Mouse (Mus musculus) hindbrain, embryonic 15.5 days (tissue): ENCODE results near the gene Copb1. TPM values are rescaled to one million over a fixed set of nuclear protein-coding genes. Genes with fewer than 3 reads are reported as not detected.

Source experiments
- ATAC-seq: fragments of 200-750 bp; cut with Nextera tagmentation; 2 replicates; pipeline ENCODE4 v1.8.0; 2017; ENCODE audit warnings: low read depth, moderate number of reproducible peaks, moderate TSS enrichment; ENCODE audit not compliant: low FRiP score
- H3K27ac ChIP-seq: fragments of 300-500 bp; sonication (generic); replicated peaks from 2 replicates; pipeline ENCODE4 v1.5.1; 2015; ENCODE audit warnings: mild to moderate bottlenecking, inconsistent platforms
- H3K27me3 ChIP-seq: fragments of 300-500 bp; sonication (generic); 2 replicates; pipeline ENCODE4 v1.6.1; 2015; ENCODE audit warnings: control low read depth, inconsistent platforms
- H3K36me3 ChIP-seq: fragments of 300-500 bp; sonication (generic); 2 replicates; pipeline ENCODE4 v1.6.1; 2015; ENCODE audit warnings: control low read depth, inconsistent platforms
- H3K4me1 ChIP-seq: fragments of 300-500 bp; sonication (generic); replicated peaks from 2 replicates; pipeline ENCODE4 v1.6.1; 2015; ENCODE audit warnings: control low read depth, inconsistent platforms
- H3K4me2 ChIP-seq: fragments of 300-500 bp; sonication (generic); 2 replicates; pipeline ENCODE4 v1.6.1; 2015; ENCODE audit warnings: moderate library complexity, mild to moderate bottlenecking, inconsistent platforms
- H3K4me3 ChIP-seq: fragments of 300-500 bp; sonication (generic); 2 replicates; pipeline ENCODE4 v1.5.1; 2015; ENCODE audit warnings: mild to moderate bottlenecking, inconsistent platforms
- H3K9ac ChIP-seq: fragments of 300-500 bp; sonication (generic); 2 replicates; pipeline ENCODE4 v1.6.1; 2015; ENCODE audit warnings: inconsistent platforms
- H3K9me3 ChIP-seq: fragments of 300-500 bp; sonication (generic); 2 replicates; pipeline ENCODE4 v1.6.1; 2016; ENCODE audit warnings: control low read depth, inconsistent platforms
- WGBS: fragments of 180-500 bp; shearing (Covaris S2); methylation state at CpG from one replicate; pipeline ENCODE4 v1.1.7; 2015; 5-methylcytosine and 5-hydroxymethylcytosine counted together
- polyA plus RNA-seq: library from polyadenylated mRNA; unstranded; fragments of >200 nt; fragmentation: Nextera tagmentation; extraction: Ambion mirVana; gene quantifications from 2 replicates; pipeline ENCODE4 v1.2.1, GENCODE M21; 2015

Gene Copb1
- polyA plus RNA-seq, 1 experiment from 2014 or later, result 86.6 TPM

DNA sequence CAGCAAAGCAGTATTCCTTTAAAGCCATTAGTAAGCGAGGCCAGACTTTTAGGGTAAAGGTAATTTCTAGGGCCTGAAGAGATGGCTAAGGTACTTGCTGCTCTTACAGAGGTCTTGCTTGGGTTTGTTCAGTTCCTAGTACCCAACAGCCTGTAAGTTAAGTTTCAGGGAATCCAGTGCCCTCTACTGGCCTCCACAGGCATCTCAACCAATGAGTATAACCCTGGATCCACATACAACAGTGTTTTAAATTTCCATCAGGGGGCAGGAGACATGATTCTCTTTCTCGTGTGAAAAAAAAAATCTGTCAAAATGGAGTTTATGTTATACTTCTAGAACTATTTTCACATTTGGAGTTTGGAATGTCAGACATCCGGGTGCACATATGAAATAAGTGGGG, 27.2 kb upstream of the Copb1 start:
- Histone ChIP-seq H3K27me3 (no peaks in the 10 kb centered on the region), H3K4me1 (peaks cover 3% of the 10 kb centered on the region), H3K4me2 (no peak overlapping the region), H3K4me3 (no peak overlapping the region), H3K9me3 (no peaks in the 10 kb centered on the region), H3K36me3 (no peaks in the 10 kb centered on the region), H3K27ac (no peak overlapping the region), H3K9ac (no peak overlapping the region)
- WGBS, result 51% methylated on average over 3 of the region's 3 CpGs
- 0 out of 2 replicates have a peak, but pooled peaks have one; percentile 56 for ATAC-seq

DNA sequence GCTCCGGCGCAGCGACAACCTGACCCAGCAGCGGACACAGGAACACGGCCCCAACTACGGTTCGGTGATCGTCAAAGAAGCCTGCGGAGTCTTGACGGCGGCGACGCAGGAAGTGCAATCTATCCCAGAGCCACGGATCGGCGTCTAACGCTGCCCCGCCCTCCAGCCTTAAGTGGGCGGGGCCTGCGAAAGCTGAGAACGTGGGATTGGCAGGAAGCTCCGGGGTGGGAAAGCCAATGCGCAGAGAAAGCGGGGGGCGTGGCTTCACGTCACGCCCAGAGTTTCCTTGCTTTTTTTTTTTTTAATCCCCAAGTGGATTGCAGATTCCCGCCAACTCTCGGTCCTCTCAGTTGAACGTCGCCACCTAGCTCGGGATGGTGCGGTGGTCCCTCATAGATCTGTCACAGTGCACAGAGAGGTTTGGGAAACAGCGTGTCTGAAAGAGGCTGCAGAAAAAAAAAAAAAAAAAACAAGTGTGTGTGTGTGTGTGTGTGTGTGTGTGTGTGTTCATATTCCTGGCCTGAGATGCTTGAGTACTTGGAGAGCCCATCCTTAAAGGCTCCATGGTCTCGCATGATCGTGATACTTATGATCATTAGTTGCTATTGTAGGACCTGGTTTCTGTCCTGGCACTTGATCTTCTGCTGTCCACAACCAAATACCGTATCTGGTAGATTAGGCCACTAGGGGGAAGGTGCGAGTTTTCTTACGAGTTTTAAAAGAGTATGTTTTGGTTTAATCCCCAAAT, 21.7 kb upstream of the Copb1 start, which contains the start of gene Psma1:
Gene Psma1, minus strand, starts transcription at position 114 of the 748 bp plus-strand sequence.
- Histone ChIP-seq H3K9ac (peak within 1 kb of the TSS; percentile 91), H3K4me2 (peak within 1 kb of the TSS; percentile 79), H3K9me3 (no peaks in the 10 kb centered on the region), H3K4me1 (peaks cover 17% of the 10 kb centered on the region), H3K4me3 (peak within 1 kb of the TSS; percentile 84), H3K36me3 (peaks cover 24% of the 10 kb centered on the region), H3K27ac (peak within 1 kb of the TSS; percentile 79), H3K27me3 (no peaks in the 10 kb centered on the region)
- peak; percentile 95 for ATAC-seq
- under 1% methylated on average over 39 of the region's 39 CpGs for WGBS

- Histone ChIP-seq H3K4me2 (peak overlapping the region; percentile 79), H3K27ac (peak overlapping the region; percentile 79), H3K27me3 (no peaks in the 10 kb centered on the region), H3K4me1 (peaks cover 17% of the 10 kb centered on the region), H3K36me3 (peaks cover 25% of the 10 kb centered on the region), H3K4me3 (peak overlapping the region; percentile 84), H3K9me3 (no peaks in the 10 kb centered on the region), H3K9ac (peak overlapping the region; percentile 91)
- WGBS, result 1% methylated on average over 24 of the region's 24 CpGs
- peak; percentile 78 for ATAC-seq
Observed at GRCm38 (mm10) chr7:114275372-114276004, 21.0 kb upstream of the Copb1 start.

GRCm38 (mm10) chr7:114268446-114268845, 13.9 kb upstream of the Copb1 start:
- Histone ChIP-seq H3K4me1 (no peaks in the 10 kb centered on the region), H3K27ac (no peak overlapping the region), H3K4me3 (no peak overlapping the region)

DNA sequence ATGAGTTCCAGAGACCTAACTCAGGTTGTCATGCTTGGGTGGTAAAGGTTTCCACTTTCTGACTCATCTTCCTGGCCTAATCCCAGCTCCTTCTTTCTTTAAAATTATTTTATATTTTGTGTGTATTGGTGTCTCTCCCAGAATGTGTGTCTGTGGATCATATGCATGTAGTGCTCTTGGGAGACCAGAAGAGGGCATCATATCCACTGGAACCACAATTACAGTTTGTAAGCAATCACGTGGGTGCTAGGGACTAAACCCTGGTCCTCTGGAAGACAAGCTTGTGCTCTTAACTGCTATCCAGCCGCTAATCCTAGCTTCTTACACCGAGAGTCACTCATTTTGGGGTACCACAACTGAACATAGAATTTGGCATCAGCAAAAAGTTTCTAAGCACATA, 2.8 kb downstream of the Copb1 start:
- no peak overlapping the region for H3K4me2 ChIP-seq
- H3K27me3 ChIP-seq, result no peaks in the 10 kb centered on the region
- no peak overlapping the region for H3K4me3 ChIP-seq
- H3K36me3 ChIP-seq, result peaks cover 45% of the 10 kb centered on the region
- WGBS, result 94% methylated on average over 3 of the region's 3 CpGs
- no peak for ATAC-seq
- H3K27ac ChIP-seq, result no peak overlapping the region
- H3K4me1 ChIP-seq, result peaks cover 11% of the 10 kb centered on the region
- no peaks in the 10 kb centered on the region for H3K9me3 ChIP-seq
- H3K9ac ChIP-seq, result no peak overlapping the region

More at GRCm38 (mm10) chr7:114268446-114268845, 13.9 kb upstream of the Copb1 start:
- no peaks in the 10 kb centered on the region for H3K27me3 ChIP-seq
- peaks cover 84% of the 10 kb centered on the region for H3K36me3 ChIP-seq
- H3K9me3 ChIP-seq, result no peaks in the 10 kb centered on the region
- WGBS, result 97% methylated on average over 5 of the region's 5 CpGs
- no peak for ATAC-seq
- no peak overlapping the region for H3K4me2 ChIP-seq
- no peak overlapping the region for H3K9ac ChIP-seq

DNA sequence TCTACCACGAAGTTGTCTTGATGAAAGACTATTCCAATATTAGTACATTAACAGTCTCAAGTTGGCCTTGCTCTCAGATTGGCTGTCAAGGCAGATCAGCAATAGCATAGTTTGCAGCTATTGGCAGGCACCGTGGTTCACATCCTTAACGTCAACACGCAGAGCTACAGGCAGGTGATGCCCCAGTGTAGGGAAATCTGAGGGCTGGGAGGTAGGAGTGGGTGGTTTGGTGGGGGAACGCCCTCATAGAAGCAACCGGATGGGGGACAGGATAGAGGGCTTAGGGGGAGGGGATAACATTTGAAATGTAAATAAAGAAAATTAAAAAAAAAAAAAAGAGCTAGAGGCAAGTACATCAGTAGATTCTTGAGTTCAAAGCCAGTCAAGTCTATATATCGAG, 20.5 kb downstream of the Copb1 start:
- 91% methylated on average over 7 of the region's 7 CpGs for WGBS
- no peak overlapping the region for H3K27ac ChIP-seq
- no peak for ATAC-seq
- H3K4me1 ChIP-seq, result no peaks in the 10 kb centered on the region
- H3K4me3 ChIP-seq, result no peak overlapping the region
- no peaks in the 10 kb centered on the region for H3K9me3 ChIP-seq
- H3K27me3 ChIP-seq, result no peaks in the 10 kb centered on the region
- H3K36me3 ChIP-seq, result peaks cover 68% of the 10 kb centered on the region
- no peak overlapping the region for H3K4me2 ChIP-seq
- H3K9ac ChIP-seq, result no peak overlapping the region

DNA sequence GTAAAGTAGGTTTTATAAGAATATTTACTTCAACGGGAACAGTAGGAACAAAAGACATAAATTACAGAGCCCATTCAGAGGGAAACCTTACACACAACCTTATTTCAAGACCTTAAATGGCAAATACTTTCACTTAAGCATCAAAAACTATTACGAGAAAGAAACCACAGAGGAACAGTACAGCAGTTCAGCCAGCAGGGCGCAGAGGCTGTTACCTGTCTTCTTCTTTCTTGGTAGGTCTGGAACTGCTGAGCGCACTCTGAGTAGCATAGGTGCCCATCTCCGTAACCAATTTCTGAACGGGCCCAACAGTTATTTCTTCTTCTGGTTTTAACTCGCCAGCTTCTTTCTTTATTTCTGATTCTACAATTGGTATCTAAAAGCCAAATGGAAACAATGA, 21.5 kb downstream of the Copb1 start:
- Histone ChIP-seq H3K4me3 (no peak overlapping the region), H3K36me3 (peaks cover 69% of the 10 kb centered on the region), H3K4me1 (no peaks in the 10 kb centered on the region), H3K9ac (no peak overlapping the region), H3K9me3 (no peaks in the 10 kb centered on the region), H3K27ac (no peak overlapping the region), H3K27me3 (no peaks in the 10 kb centered on the region), H3K4me2 (no peak overlapping the region)
- ATAC-seq, result no peak
- WGBS, result 95% methylated on average over 7 of the region's 7 CpGs

DNA sequence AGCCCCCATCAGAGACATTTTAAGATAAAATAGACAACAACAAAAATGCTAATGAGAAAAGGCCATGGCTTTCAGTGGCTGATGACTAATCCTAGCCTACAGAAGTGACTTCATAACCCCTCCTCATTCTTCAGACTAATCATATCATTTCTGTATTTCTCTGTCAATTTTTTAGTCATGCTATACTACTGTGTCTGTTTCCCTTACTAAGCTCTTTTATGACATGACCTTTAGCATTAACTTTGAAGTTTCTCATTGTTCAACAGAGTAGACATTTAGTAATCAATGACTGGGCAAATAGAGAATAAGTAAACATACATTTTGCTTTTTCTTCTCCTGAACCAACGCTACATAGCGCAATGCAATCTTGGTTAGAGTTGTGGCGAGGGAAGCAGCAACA, 22.7 kb downstream of the Copb1 start:
- no peak overlapping the region for H3K27ac ChIP-seq
- H3K4me3 ChIP-seq, result no peak overlapping the region
- no peaks in the 10 kb centered on the region for H3K9me3 ChIP-seq
- no peaks in the 10 kb centered on the region for H3K4me1 ChIP-seq
- no peak overlapping the region for H3K4me2 ChIP-seq
- H3K36me3 ChIP-seq, result peaks cover 68% of the 10 kb centered on the region
- no peak overlapping the region for H3K9ac ChIP-seq
- ATAC-seq, result no peak
- no peaks in the 10 kb centered on the region for H3K27me3 ChIP-seq
- WGBS, result 97% methylated on average over 3 of the region's 3 CpGs

GRCm38 (mm10) chr7:114226521-114226920, 28.0 kb downstream of the Copb1 start:
- no peak overlapping the region for H3K4me3 ChIP-seq
- H3K9ac ChIP-seq, result no peak overlapping the region
- H3K36me3 ChIP-seq, result peaks cover 57% of the 10 kb centered on the region
- H3K4me1 ChIP-seq, result no peaks in the 10 kb centered on the region
- no peak for ATAC-seq
- no peak overlapping the region for H3K4me2 ChIP-seq
- no peaks in the 10 kb centered on the region for H3K27me3 ChIP-seq
- H3K27ac ChIP-seq, result no peak overlapping the region
- 87% methylated on average over 1 of the region's 1 CpGs for WGBS
- H3K9me3 ChIP-seq, result no peaks in the 10 kb centered on the region

DNA sequence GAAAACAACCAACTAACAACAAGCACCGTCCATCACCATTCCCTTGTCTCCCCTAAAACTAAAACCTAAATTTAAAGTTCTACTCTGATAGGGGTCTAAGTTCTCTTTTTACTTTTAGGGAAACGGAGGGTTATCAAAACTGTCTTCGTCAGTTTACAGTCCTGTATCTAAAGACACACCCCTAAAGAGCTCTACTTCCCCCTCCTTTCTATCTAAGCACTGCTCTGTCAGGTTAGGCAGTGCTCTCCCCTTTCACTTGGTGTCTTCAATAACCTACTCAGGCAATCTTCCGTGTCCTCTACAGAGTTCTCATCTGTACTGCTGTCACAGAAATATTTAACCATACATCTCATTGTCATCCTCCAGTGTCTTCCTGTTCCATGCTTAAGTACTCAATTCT, 34.1 kb downstream of the Copb1 start:
- Histone ChIP-seq H3K27ac (no peak overlapping the region), H3K27me3 (no peaks in the 10 kb centered on the region), H3K4me1 (no peaks in the 10 kb centered on the region), H3K9ac (no peak overlapping the region), H3K9me3 (no peaks in the 10 kb centered on the region), H3K4me2 (no peak overlapping the region), H3K4me3 (no peak overlapping the region), H3K36me3 (peaks cover 55% of the 10 kb centered on the region)
- 88% methylated on average over 4 of the region's 4 CpGs for WGBS
- no peak for ATAC-seq

DNA sequence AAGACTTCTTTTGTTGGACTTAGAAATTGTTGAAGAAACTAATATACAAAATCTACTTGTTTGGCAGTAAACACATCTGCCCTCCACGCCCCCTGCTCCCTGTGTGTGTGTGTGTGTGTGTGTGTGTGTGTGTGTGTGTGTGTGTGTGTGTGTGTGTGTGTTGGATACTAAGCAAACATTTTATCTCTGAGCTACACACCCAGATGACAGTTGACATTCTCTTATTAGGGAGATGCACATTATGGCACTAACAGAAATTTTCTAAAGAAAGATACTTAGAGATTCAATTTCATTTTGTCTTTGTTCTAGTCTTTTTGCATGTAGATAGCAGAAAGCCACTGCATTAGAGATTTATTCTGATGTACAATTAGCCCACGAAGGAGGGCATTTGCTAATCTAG, 37.6 kb downstream of the Copb1 start:
- Histone ChIP-seq H3K4me3 (no peak overlapping the region), H3K27ac (no peak overlapping the region), H3K27me3 (no peaks in the 10 kb centered on the region), H3K9ac (no peak overlapping the region), H3K36me3 (peaks cover 60% of the 10 kb centered on the region), H3K4me2 (no peak overlapping the region), H3K4me1 (no peaks in the 10 kb centered on the region), H3K9me3 (no peaks in the 10 kb centered on the region)
- ATAC-seq, result no peak
- 89% methylated on average over 2 of the region's 2 CpGs for WGBS

- Histone ChIP-seq H3K4me2 (no peak overlapping the region), H3K27me3 (no peaks in the 10 kb centered on the region), H3K9ac (no peak overlapping the region), H3K27ac (no peak overlapping the region), H3K36me3 (peaks cover 37% of the 10 kb centered on the region), H3K4me3 (no peak overlapping the region), H3K4me1 (no peaks in the 10 kb centered on the region), H3K9me3 (no peaks in the 10 kb centered on the region)
- ATAC-seq, result no peak
- WGBS, result 93% methylated on average over 1 of the region's 1 CpGs
Observed at GRCm38 (mm10) chr7:114214385-114214784, 40.1 kb downstream of the Copb1 start.
